Mouse (Mus musculus) hindlimb bud, embryonic 11.5 days (tissue): Measurements from ENCODE around the gene Hist1h3d.
"Not testable (repeated sequence)": the region's sequence is repeated elsewhere in the genome, so short reads cannot be mapped to it uniquely, and the experiment has no call there.

ENCODE experiments used
- DNase-seq: peaks from one replicate; pipeline ENCODE4 v3.0.0-alpha.2; 2012; ENCODE audit warnings: low read depth, low spot score; ENCODE audit errors: extremely low spot score

The Hist1h3d gene

GRCm38 (mm10) chr13:23564482-23564881 lies 11.1 kb upstream of the Hist1h3d start:
- DNase-seq: no peak

DNA sequence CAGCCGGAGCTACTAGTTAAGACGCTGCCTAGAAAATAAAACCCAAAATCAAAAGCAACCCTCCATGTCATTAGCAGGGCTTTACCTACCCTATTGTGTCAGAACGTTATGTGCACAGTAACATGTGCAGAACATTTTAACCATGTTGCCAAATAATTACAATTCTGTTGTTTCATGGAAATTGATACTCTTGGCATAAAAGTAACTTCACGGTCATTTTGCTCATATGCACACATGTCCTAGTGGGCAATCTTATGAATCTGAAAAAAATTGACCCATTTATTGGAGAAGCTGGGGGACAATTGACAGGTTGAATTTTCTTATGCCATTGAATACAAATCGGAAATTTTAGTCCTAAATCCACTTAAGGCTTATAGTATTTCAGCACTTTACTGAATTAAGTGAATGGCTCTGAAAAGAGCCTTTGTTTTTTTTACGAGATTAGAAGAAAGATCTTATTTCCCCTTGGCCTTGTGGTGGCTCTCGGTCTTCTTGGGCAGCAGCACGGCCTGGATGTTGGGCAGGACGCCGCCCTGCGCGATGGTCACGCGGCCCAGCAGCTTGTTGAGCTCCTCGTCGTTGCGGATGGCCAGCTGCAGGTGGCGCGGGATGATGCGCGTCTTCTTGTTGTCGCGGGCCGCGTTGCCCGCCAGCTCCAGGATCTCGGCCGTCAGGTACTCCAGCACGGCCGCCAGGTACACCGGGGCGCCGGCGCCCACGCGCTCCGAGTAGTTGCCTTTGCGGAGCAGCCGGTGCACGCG lies 5.1 kb upstream of the Hist1h3d start:
- DNase-seq: not testable (repeated sequence)

DNA sequence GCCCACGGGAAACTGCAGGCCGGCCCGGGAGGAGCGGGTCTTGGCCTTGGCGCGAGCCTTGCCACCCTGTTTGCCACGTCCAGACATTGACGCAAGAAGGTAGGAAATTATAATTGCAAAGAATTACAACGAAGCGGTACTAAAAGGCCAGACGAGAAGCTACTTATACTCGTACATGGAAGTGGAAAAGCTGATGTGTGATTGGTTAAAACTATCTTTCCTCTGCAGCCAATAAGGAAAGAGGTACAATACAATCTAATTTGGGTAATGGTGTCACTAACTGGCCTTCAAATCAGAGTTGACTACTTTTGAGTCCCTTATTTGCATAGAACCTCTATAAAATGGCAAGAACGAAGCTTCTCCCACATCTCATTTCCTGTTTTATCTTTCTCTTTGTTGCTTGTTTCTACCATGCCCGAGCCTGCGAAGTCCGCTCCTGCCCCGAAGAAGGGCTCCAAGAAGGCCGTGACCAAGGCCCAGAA lies 4.5 kb upstream of the Hist1h3d start, which contains the start of the genes Hist1h2ae and Hist1h2bg:
TSS of gene Hist1h2ae (minus strand) at position 199 of the 482 bp plus-strand sequence.
TSS of gene Hist1h2bg (plus strand) at position 375 of the 482 bp plus-strand sequence.
- DNase-seq: no peak

GRCm38 (mm10) chr13:23571504-23572217 lies 3.9 kb upstream of the Hist1h3d start:
- DNase-seq: not testable (repeated sequence)

DNA sequence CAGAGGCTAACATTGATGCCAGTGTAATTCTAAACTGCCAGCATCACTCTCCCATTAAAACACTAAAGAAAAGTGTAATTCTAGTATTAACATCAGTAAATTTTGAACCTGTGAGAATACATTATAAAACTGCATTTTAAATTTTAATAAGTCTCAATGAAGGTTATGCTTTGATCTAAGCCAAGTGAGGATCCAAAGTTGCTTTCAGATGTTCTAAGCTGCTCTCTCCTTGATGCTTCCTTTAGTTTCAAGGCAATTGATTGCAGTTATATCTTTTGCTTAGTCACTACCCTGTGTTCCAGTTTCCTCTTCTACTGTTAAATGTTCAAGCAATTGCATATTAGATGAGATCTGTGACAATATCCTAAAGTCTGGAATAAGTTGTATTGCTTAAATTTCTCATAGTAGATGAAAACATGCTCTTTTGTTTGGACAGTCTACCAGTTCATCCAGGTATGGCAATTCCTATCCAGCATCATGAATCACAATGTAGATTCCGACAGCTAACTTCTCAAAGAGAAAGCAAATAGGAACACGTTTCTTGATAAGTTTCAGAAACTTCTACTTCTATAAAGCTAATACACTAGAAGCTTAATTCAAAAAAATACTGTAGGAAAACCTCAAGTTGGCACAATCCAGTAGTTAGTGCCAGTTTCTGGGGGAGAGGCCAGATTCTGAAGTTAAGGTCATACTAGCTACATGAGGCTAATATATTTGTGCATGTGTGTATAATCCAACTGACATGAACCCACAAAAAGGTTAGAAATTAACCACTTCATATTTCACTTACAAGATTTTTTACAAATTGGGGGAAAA lies 3.1 kb upstream of the Hist1h3d start:
- DNase-seq: no peak

DNA sequence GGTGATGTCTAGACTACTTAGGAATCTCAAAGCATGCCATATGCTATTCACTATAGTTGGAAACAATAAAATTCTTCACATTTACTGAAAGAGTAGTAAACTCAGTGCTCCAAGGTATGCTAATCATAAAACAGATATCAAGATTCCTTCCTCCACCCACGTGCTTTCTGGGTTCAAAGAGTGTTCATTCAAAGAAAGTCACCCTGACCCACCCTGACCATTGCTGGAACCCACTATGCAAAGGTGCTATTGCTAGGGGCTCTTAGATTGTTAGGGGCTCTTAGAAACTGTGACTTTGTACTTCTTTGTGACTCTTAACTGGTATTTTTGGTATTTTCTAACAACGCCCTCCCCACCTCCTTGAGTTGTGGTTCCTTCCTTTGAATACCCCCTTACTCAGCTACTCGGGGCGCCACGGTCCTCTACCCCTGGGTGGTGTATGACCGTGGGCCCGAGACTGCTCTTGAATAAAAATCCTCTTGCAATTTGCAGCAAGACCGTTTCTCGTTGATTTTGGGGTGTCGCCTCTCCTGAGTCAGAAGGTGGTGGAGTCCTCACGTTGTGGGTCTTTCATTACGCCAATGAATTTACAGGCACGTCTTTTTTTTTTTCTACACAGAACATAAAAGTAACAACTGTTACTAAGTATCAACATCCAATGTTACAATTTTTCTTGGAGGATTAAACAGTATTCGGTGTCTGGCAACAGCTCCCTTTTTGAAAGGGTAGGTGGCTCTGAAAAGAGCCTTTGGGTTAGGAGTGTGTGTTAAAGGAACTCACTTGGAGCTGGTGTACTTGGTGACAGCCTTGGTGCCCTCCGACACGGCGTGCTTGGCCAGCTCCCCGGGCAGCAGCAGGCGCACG lies 2.3 kb upstream of the Hist1h3d start:
- not testable (repeated sequence) for DNase-seq

DNA sequence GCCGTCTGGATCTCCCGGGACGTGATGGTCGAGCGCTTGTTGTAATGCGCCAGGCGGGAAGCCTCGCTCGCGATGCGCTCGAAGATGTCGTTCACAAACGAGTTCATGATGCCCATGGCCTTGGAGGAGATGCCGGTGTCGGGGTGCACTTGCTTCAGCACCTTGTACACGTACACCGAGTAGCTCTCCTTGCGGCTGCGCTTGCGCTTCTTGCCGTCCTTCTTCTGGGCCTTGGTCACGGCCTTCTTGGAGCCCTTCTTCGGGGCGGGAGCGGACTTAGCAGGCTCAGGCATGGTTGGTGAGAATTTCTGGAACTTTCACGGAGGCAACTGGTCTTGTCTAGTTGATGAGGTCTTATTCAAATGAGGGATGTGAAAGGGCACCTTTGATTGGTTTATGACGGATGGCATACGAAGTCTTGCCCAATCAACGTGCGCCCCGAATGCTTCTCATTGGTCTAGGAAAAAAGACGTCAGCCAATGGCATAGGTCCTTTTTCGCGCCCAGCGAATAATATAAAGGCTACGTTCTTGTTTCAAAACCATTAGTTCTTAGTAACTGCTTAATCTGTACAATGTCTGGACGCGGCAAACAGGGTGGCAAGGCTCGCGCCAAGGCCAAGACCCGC lies 1.6 kb upstream of the Hist1h3d start, which contains the start of the genes Hist1h2bf and Hist1h2ad:
TSS of gene Hist1h2bf (minus strand) at position 299 of the 627 bp plus-strand sequence.
TSS of gene Hist1h2ad (plus strand) at position 484 of the 627 bp plus-strand sequence.
- DNase-seq: peak; percentile 98

GRCm38 (mm10) chr13:23574546-23575170 lies 905 bp upstream of the Hist1h3d start:
- not testable (repeated sequence) for DNase-seq

DNA sequence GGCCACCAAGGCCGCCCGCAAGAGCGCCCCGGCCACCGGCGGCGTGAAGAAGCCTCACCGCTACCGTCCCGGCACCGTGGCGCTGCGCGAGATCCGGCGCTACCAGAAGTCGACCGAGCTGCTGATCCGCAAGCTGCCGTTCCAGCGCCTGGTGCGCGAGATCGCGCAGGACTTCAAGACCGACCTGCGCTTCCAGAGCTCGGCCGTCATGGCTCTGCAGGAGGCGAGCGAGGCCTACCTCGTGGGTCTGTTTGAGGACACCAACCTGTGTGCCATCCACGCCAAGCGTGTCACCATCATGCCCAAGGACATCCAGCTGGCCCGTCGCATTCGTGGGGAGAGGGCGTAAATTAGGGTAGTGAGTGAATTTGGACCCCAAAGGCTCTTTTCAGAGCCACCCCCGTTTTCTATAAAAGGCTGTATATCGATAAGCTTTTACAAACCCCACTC lies 326 bp downstream of the Hist1h3d start:
- not testable (repeated sequence) for DNase-seq

DNA sequence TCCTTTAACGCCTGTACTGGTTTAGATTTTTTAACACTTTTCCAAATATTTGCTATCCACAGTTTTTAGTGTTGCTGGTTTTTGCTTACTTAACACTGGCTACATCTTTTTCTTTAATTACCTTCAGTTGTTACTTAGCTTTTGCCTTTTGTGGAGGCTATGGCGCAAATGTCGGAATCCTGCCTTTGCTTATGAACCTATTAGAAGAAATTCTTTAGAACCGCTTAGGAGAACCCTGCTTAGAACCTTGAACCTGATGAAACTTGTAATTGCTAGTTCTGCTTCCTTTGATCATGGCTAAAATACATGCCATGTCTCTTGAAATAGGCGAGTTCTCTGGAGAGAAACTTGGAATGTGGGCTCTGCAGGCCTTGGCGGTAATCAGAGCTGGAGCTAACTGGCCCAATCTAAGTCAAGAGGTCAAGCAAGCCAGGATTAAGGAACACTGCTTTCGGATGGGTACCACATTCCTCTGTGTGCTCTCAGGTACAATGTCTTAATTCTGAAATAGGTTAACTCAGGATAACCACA lies 853 bp downstream of the Hist1h3d start:
- DNase-seq: no peak

- no peak for DNase-seq
These were observed 1.5 kb downstream of the Hist1h3d start for GRCm38 (mm10) chr13:23576906-23577639.

DNA sequence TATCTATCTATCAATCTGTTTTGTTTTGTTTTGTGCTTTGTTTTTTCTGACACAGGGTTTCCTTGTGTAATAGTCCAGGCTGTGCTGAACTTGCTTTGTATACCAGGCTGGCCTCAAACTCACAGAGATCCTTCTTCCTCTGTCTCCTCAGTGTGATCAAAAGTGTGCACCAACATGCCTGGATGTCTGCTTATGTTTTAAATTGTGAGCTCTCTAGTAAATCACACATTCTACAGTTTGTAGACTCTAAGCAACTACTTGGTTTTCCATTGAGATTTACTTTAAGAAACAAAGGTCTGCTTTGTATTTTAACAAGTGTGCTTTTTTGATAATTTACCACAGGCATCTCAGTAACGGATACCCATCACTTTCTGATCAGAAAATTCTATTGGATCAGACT lies 2.3 kb downstream of the Hist1h3d start:
- DNase-seq: no peak

DNA sequence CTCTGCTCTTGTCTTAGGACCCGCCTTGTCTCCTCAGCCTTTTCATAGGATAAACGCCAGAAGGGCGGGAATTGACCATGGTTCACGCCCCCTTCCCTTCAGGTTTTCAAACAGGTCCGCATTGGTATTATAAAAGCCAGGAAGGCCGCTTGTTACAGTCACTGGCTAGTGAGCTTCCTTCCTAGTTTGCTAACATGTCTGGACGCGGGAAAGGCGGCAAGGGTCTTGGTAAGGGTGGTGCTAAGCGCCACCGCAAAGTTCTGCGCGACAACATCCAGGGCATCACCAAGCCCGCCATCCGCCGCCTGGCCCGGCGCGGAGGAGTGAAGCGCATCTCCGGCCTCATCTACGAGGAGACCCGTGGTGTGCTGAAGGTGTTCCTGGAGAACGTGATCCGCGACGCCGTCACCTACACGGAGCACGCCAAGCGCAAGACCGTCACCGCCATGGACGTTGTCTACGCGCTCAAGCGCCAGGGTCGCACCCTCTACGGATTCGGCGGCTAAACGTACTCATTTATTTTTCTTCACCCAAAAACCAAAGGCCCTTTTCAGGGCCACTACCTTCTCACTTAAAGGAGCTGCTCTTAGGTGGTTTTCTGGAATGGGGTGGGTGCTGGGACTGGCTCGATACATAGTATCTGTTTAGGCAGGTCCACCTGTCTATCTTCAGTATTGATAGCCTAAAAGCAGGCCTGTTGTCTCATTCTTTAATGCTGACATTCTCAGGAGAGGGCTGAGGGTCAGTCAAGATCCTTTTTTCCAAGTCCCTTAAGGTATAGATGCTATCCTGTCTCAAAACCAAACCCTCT lies 6.0 kb downstream of the Hist1h3d start, which contains the start of gene Hist1h4d:
TSS of gene Hist1h4d (plus strand) at position 191 of the 811 bp plus-strand sequence.
- no peak for DNase-seq

DNA sequence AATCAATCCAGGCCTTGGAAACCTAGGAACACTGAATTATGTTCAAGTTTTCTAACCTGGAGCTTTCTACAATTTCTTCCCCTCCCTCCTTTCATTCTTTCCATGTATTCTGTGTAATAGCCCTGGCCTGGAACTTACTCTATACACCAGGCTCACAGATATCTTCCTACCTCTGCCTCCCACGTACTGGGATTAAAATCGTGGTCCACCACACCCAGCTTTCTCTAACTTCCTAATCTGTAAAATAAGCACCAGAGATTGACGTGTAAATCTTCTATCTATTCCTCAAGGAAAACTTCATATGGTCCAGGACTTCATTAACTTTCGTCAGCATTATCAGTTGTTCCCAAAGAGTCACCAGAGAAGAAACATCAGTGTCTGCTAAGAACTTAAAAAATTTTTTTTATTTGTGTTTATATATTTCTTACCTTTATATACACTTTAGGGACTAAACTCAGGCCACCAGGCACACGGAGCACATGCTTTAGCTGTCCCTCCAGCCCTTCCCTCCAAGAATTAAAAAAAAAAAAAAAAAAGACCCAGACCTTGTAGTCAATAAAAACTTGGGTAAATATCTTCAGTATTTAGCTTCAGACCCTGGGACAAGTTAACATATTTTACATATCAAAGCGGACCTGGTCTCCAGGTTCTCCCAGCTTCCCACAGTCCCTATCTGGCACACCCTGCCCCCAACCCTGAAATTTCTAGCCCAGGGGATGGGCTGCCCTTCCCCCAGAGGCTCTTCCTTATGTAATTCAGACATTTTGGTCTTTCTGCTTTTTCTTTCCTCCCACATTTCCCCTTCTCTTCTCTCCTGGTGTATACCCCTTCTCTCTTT lies 6.9 kb downstream of the Hist1h3d start:
- DNase-seq: no peak

- DNase-seq: no peak
These were observed 8.0 kb downstream of the Hist1h3d start for GRCm38 (mm10) chr13:23583387-23584068.

- no peak for DNase-seq
These were observed 8.8 kb downstream of the Hist1h3d start for GRCm38 (mm10) chr13:23584331-23584730.
